Mouse (Mus musculus): ENCODE measurements around the gene Ptges2. TPM values are rescaled to one million over a fixed set of nuclear protein-coding genes. Genes with fewer than 3 reads are reported as not detected.
A peak's percentile ranks its signal among the peaks of the same experiment; 100 is the strongest.

The Ptges2 gene
- polyA plus RNA-seq, 1 experiment, result 87.7 TPM

GRCm38 (mm10) chr2:32436686-32437372 lies 41.1 kb downstream of the Ptges2 start:
- Histone ChIP-seq H3K27ac (replicated peaks; ENCODE audit: low read depth, low read length) (peak overlapping the region; percentile 94), H3K4me1 (ENCODE audit: control insufficient read depth, insufficient read depth, insufficient read length, low read length) (peaks cover 29% of the 10 kb centered on the region), H3K4me3 (ENCODE audit: insufficient read depth, low read depth, low read length) (no peak overlapping the region)

GRCm38 (mm10) chr2:32437612-32438166 lies 42.0 kb downstream of the Ptges2 start:
- peak overlapping the region; percentile 65 for H3K27ac ChIP-seq (replicated peaks; ENCODE audit: low read depth, low read length)
- no peak overlapping the region for H3K4me3 ChIP-seq (ENCODE audit: insufficient read depth, low read depth, low read length)
- H3K4me1 ChIP-seq (ENCODE audit: control insufficient read depth, insufficient read depth, insufficient read length, low read length), result peaks cover 30% of the 10 kb centered on the region

GRCm38 (mm10) chr2:32438733-32439132 lies 43.0 kb downstream of the Ptges2 start:
- Histone ChIP-seq H3K4me3 (ENCODE audit: insufficient read depth, low read depth, low read length) (no peak overlapping the region), H3K27ac (replicated peaks; ENCODE audit: low read depth, low read length) (no peak overlapping the region)

GRCm38 (mm10) chr2:32439177-32439576 lies 43.5 kb downstream of the Ptges2 start:
- Histone ChIP-seq H3K27ac (replicated peaks; ENCODE audit: low read depth, low read length) (peak overlapping the region; percentile 21; the same call in 1 of the 2 replicates), H3K4me1 (ENCODE audit: control insufficient read depth, insufficient read depth, insufficient read length, low read length) (peaks cover 33% of the 10 kb centered on the region), H3K4me3 (ENCODE audit: insufficient read depth, low read depth, low read length) (no peak overlapping the region)

More at GRCm38 (mm10) chr2:32438733-32439132, 43.0 kb downstream of the Ptges2 start:
- H3K4me1 ChIP-seq (ENCODE audit: control insufficient read depth, insufficient read depth, insufficient read length, low read length), result peaks cover 30% of the 10 kb centered on the region

GRCm38 (mm10) chr2:32440164-32440563 lies 44.5 kb downstream of the Ptges2 start:
- Histone ChIP-seq H3K27ac (replicated peaks; ENCODE audit: low read depth, low read length) (peak overlapping the region; percentile 15; the same call in 1 of the 2 replicates), H3K4me1 (ENCODE audit: control insufficient read depth, insufficient read depth, insufficient read length, low read length) (peaks cover 33% of the 10 kb centered on the region), H3K4me3 (ENCODE audit: insufficient read depth, low read depth, low read length) (no peak overlapping the region)

- no peak overlapping the region for H3K4me3 ChIP-seq (ENCODE audit: insufficient read depth, low read depth, low read length)
- no peak overlapping the region for H3K27ac ChIP-seq (replicated peaks; ENCODE audit: low read depth, low read length)
Measured at GRCm38 (mm10) chr2:32440632-32441031, 44.9 kb downstream of the Ptges2 start.

GRCm38 (mm10) chr2:32441550-32441949 lies 45.9 kb downstream of the Ptges2 start:
- H3K4me1 ChIP-seq (ENCODE audit: control insufficient read depth, insufficient read depth, insufficient read length, low read length), result peaks cover 31% of the 10 kb centered on the region
- no peak overlapping the region for H3K4me3 ChIP-seq (ENCODE audit: insufficient read depth, low read depth, low read length)
- no peak overlapping the region for H3K27ac ChIP-seq (replicated peaks; ENCODE audit: low read depth, low read length)

More at GRCm38 (mm10) chr2:32440632-32441031, 44.9 kb downstream of the Ptges2 start:
- peaks cover 33% of the 10 kb centered on the region for H3K4me1 ChIP-seq (ENCODE audit: control insufficient read depth, insufficient read depth, insufficient read length, low read length)

GRCm38 (mm10) chr2:32445535-32445934 lies 49.8 kb downstream of the Ptges2 start:
- Histone ChIP-seq H3K4me3 (ENCODE audit: insufficient read depth, low read depth, low read length) (no peak overlapping the region), H3K4me1 (ENCODE audit: control insufficient read depth, insufficient read depth, insufficient read length, low read length) (peaks cover 23% of the 10 kb centered on the region; the same call in 1 of the 2 replicates), H3K27ac (replicated peaks; ENCODE audit: low read depth, low read length) (no peak overlapping the region)

GRCm38 (mm10) chr2:32447264-32447936 lies 51.7 kb downstream of the Ptges2 start:
- peak overlapping the region; percentile 88 for H3K27ac ChIP-seq (replicated peaks; ENCODE audit: low read depth, low read length)
- peaks cover 20% of the 10 kb centered on the region for H3K4me1 ChIP-seq (ENCODE audit: control insufficient read depth, insufficient read depth, insufficient read length, low read length)
- H3K4me3 ChIP-seq (ENCODE audit: insufficient read depth, low read depth, low read length), result peak overlapping the region; percentile 29; the same call in 1 of the 2 replicates

GRCm38 (mm10) chr2:32448480-32448879 lies 52.8 kb downstream of the Ptges2 start:
- Histone ChIP-seq H3K27ac (replicated peaks; ENCODE audit: low read depth, low read length) (0 out of 2 replicates have a peak overlapping the region, but pooled peaks have one; percentile 4), H3K4me1 (ENCODE audit: control insufficient read depth, insufficient read depth, insufficient read length, low read length) (peaks cover 27% of the 10 kb centered on the region), H3K4me3 (ENCODE audit: insufficient read depth, low read depth, low read length) (no peak overlapping the region)

GRCm38 (mm10) chr2:32449761-32450754 lies 54.4 kb downstream of the Ptges2 start, which contains the start of gene Naif1:
Gene Naif1, plus strand, starts transcription at chr2:32450457.
- Histone ChIP-seq H3K4me3 (ENCODE audit: insufficient read depth, low read depth, low read length) (peak within 1 kb of the TSS; percentile 86), H3K4me1 (ENCODE audit: control insufficient read depth, insufficient read depth, insufficient read length, low read length) (peaks cover 31% of the 10 kb centered on the region), H3K27ac (replicated peaks; ENCODE audit: low read depth, low read length) (peak within 1 kb of the TSS; percentile 76)

GRCm38 (mm10) chr2:32450881-32451844 lies 55.5 kb downstream of the Ptges2 start, which contains the start of gene Slc25a25:
Gene Slc25a25, minus strand, starts transcription at chr2:32451445.
- peak within 1 kb of the TSS; percentile 94 for H3K27ac ChIP-seq (replicated peaks; ENCODE audit: low read depth, low read length)
- peaks cover 31% of the 10 kb centered on the region for H3K4me1 ChIP-seq (ENCODE audit: control insufficient read depth, insufficient read depth, insufficient read length, low read length)
- peak within 1 kb of the TSS; percentile 86 for H3K4me3 ChIP-seq (ENCODE audit: insufficient read depth, low read depth, low read length)

GRCm38 (mm10) chr2:32451870-32452372 lies 56.2 kb downstream of the Ptges2 start:
- Histone ChIP-seq H3K27ac (replicated peaks; ENCODE audit: low read depth, low read length) (peak overlapping the region; percentile 94), H3K4me3 (ENCODE audit: insufficient read depth, low read depth, low read length) (peak overlapping the region; percentile 65), H3K4me1 (ENCODE audit: control insufficient read depth, insufficient read depth, insufficient read length, low read length) (peaks cover 27% of the 10 kb centered on the region)
